Mouse (Mus musculus) kidney, postnatal 25 days (tissue): ENCODE measurements around the gene Ranbp1.
"Not testable (repeated sequence)": the region's sequence is repeated elsewhere in the genome, so short reads cannot be mapped to it uniquely, and the experiment has no call there.

Experiments
- DNase-seq, 2 experiments: peaks; one replicate each; pipeline ENCODE4 v3.0.0; 2021; ENCODE audit warnings: mixed read lengths in 2 of 2

Gene Ranbp1

DNA sequence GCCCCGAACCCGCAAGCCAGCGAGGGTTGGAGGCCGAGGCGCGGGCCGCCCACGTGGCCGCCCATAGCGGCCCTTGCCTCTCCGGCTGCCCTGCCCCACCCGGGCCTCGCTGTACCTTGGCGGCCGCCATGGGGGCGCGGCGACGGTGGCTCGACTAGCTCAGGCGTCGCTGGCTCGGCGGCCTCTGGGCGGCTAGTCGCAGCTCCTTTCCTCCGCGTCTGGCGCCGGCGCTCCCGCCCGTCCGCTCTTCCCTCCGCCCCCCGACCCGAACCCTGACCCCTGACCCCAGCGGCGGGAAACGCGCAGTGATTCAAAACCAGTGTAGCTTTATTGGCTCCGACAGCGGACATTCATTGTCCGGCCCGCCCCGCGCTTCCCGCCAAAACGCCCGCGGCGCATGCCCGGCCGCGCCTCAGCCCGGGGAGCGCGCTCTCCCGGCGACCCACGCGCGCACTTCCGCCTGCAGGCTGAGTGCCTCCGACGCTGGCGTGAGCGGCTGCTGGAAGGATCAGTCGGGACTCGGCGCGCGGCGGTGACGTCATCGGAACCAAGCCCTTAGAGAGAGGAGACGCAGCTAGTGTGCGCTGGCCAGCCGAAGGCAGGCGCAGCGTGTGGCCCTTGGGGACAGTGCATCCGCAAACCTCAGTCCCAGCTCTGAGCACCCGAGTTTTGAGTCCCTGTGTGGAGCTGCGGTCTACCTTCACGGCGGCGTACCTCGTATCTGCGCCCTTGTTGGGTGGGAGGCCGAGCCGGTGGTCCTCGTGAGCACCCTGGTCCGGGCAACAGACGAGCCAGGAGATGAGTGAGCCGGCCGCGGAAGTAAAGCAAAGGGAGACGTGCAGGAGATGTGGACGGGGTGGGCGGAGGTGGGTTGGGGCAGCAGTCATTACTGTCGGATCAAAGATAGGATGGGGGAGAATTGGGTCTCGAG lies at the start of gene Ranbp1, which contains the start of gene Trmt2a:
Gene Ranbp1, minus strand, starts transcription at position 300 of the 931 bp plus-strand sequence.
Gene Trmt2a, plus strand, starts transcription at position 247 of the 931 bp plus-strand sequence.
- peak; percentile 99 to 100 for DNase-seq

DNA sequence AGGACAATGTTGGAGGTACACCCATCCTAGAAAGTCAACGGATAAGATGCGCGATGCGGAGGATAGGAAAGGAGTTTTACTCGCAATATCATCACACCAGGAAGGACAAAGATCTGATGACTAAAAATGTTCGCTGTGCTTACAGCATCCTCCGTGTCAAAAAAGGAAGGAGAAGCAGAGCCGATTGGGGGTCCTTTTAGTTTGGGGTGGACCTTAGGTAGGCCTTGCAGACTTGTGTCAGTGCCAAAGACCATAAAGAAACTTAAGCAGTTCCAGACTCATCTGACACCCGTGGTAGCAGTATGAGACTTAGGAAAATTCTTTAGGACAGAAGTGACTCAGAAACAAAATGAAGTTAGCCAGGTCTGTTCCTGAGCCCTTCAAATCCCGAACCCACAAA lies 41.1 kb upstream of the Ranbp1 start:
- not testable (repeated sequence) for DNase-seq

- DNase-seq = peak; percentile 97 to 99
Measured at GRCm38 (mm10) chr16:18289067-18289588, 40.6 kb upstream of the Ranbp1 start, which contains the start of gene Dgcr8. Gene Dgcr8 (minus strand): TSS chr16:18289246.

GRCm38 (mm10) chr16:18288581-18289061 lies 40.1 kb upstream of the Ranbp1 start:
- DNase-seq = peak in 1 of 2 experiments; percentile 74

DNA sequence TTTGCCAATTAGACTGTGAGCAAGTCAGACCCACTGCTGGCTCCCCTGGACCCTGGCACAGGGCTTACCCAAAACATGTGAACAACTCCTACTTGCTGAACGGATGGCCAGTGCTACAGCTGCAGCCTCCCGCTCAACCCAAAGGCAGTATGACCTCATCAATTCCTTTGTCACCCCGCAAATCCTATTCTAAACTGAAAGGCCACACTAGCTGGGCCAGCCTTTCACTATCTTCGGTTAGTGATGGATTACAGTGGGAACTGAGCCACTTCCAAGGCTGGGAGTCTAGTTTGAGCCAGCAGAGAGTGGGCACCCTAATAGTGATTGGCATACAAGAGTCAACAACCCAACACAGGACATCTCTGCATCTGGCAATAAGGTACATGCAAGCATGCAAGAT lies 39.6 kb upstream of the Ranbp1 start:
- DNase-seq = no peak

GRCm38 (mm10) chr16:18275166-18275565 lies 26.6 kb upstream of the Ranbp1 start:
- DNase-seq = no peak

GRCm38 (mm10) chr16:18268182-18268581 lies 19.6 kb upstream of the Ranbp1 start:
- DNase-seq = no peak

DNA sequence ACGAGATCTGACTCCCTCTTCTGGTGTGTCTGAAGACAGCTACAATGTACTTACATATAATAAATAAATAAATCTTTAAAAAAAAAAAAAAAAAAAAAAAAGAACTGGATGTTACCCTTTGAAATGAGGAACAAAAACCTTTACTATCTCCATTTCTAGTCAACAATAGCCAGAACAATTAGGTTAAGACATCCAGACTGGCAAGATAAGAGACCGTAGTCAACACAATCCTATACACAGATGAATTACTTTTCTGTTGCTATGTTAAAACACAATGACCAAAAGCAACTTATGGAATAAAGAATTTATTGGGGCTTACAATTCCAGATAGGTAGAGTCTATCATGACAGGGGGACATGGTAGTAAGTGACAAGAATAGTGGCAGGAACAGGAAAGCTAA lies 16.5 kb upstream of the Ranbp1 start:
- no peak for DNase-seq

GRCm38 (mm10) chr16:18258221-18258620 lies 9.7 kb upstream of the Ranbp1 start, which contains the start of gene Gm49776:
Gene Gm49776 (minus strand): TSS chr16:18258321.
- DNase-seq = no peak

- DNase-seq = no peak
Measured at GRCm38 (mm10) chr16:18253866-18254265, 5.3 kb upstream of the Ranbp1 start.

GRCm38 (mm10) chr16:18252736-18253135 lies 4.2 kb upstream of the Ranbp1 start:
- no peak for DNase-seq

DNA sequence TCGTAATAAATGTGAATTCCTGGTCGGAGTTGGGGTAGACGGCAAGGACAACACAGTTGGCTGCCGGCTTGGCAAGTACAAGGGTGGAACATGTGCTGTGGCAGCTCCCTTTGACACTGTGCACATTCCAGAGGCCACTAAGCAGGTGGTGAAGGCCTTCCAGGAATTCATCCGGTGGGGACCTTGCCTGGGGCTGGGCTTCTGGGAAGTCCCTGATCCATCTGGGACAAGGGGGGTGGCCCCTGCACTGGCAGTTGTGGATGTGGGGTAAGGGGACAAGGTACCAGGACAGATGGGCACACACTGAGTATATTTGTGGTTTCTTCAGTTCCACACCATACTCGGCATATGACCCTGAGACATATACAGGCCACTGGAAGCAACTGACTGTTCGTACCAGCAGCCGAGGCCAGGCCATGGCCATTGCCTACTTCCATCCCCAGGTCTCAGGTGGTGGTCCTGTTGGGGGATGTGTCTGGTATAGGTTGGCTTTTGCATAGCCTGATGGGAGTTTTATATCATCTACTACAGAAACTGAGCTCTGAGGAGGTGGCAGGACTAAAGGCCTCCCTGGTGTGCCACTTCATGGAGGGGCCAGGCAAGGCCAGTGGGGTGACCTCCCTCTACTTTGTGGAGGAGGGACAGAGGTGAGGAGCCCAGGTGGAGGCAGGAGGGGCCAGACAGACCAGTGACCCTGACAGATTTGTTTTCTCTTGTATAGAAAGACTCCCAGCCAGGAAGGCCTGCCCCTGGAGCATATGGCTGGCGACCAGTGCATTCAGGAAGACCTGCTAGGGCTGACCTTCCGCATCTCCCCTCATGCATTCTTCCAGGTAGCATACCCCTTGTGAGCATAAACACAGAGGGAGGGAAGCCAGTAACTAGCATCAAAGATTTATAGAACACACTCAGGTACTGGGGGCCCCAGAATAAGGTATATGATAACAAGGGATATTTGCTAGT lies 2.6 kb upstream of the Ranbp1 start:
- no peak for DNase-seq

DNA sequence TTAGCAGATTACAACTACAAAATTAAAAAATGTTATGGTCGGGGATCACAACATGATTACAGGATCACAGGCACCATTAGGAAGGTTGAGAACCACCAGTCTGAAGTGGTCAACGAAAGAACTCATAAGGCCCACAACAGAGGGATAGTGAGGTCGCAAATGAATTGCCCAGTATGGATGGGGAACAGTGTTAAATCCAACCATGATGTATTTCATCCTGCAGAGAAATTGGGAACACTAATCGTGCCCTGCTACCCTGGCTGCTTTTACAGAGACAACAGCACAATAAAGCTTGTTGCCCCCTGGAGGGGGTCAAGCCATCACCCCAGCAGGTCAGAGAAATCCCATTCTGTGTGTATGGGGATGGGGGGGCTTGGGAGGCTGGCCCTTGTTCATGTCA lies 1.7 kb upstream of the Ranbp1 start:
- DNase-seq = no peak

- DNase-seq = peak; percentile 29 to 63
Measured at GRCm38 (mm10) chr16:18249364-18249967, 934 bp upstream of the Ranbp1 start.

GRCm38 (mm10) chr16:18247521-18248399 lies 772 bp downstream of the Ranbp1 start:
- DNase-seq = no peak

DNA sequence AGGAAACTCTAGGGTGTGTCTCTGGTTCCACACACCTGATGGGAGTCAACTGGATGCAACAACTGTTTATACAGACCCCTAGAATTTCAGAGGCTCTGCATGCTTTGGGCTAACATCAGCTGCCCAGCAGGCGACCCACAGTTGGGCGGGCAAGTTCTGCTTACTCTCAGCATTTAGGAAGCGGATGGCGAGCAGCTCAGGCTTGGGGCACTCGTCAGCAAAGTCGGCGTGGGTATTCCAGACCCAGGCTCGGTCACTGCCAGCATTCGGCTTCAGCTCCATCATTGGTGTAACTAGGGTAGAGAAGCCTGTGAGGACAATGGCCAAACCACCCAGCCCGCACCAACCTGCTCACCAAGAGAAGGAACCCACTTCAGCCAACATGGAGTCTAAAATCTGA lies 7.0 kb downstream of the Ranbp1 start:
- peak in 1 of 2 experiments; percentile 25 for DNase-seq

- no peak for DNase-seq
Measured at GRCm38 (mm10) chr16:18236676-18237501, 11.6 kb downstream of the Ranbp1 start.

GRCm38 (mm10) chr16:18235389-18236065 lies 13.0 kb downstream of the Ranbp1 start:
- DNase-seq = peak; percentile 75 to 89

DNA sequence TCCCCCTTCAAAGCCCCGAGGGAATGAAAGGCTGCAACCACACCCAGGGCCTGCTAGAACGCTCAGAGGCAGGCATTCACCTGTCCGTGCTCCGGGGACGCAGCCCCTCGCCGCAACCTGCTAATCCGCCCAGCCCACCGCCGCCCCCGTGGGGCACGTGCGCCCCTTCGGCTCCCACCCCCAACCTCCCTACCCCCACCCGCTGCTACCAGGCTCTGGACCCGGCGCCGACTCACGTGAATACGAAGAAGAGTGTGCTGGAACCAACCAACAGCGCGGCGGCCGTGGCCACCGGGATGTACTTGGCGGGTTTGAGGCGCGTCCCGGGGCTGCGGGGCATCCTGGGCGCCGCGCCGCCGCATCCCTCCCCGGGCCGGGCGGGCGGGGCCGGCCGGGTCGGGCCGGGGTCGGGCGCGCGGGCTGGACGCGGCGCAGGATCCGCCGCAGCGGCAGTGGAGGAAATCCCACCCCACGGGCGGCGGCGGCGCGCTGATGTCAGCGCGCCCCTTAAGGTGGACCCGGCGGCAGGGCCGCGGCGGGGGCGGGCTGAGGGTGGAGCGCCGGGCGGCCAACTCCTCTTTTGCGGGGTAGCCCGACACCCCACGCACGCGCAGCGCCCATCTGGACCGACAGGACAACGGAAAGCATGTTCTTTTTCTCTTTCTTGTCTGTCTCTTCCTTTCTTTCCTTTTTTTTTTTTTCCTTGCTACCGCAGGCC lies 13.7 kb downstream of the Ranbp1 start, which contains the start of gene Zdhhc8:
Gene Zdhhc8, minus strand, starts transcription at position 466 of the 718 bp plus-strand sequence.
- peak; percentile 79 to 91 for DNase-seq
